Mouse (Mus musculus): Measurements from ENCODE around the gene Nos2.

DNA sequence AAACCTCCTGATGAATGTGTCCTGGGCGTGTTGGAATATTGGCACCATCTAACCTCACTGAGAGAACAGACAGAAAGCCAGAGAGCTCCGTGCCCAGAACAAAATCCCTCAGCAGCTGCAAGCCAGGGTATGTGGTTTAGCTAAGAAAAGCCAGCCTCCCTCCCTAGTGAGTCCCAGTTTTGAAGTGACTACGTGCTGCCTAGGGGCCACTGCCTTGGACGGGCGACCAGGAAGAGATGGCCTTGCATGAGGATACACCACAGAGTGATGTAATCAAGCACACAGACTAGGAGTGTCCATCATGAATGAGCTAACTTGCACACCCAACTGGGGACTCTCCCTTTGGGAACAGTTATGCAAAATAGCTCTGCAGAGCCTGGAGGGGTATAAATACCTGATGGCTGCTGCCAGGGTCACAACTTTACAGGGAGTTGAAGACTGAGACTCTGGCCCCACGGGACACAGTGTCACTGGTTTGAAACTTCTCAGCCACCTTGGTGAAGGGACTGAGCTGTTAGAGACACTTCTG lies at the start of gene Nos2:
- TF ChIP-seq CTCF (IDR thresholded peaks at IDR 0.05; ENCODE audit: low read depth, low read length): no peak
- TF ChIP-seq POLR2A (IDR thresholded peaks at IDR 0.05; ENCODE audit: borderline replicate concordance, low read depth, low read length): no peak
